Mouse (Mus musculus): ENCODE data around the gene Snrk. TPM values are rescaled to one million over a fixed set of nuclear protein-coding genes. Genes with fewer than 3 reads are reported as not detected.
A peak's percentile ranks its signal among the peaks of the same experiment; 100 is the strongest.

The Snrk gene
- polyA plus RNA-seq (2012; rRNA removed): 60.3 and 72.1 TPM in 2 replicates

DNA sequence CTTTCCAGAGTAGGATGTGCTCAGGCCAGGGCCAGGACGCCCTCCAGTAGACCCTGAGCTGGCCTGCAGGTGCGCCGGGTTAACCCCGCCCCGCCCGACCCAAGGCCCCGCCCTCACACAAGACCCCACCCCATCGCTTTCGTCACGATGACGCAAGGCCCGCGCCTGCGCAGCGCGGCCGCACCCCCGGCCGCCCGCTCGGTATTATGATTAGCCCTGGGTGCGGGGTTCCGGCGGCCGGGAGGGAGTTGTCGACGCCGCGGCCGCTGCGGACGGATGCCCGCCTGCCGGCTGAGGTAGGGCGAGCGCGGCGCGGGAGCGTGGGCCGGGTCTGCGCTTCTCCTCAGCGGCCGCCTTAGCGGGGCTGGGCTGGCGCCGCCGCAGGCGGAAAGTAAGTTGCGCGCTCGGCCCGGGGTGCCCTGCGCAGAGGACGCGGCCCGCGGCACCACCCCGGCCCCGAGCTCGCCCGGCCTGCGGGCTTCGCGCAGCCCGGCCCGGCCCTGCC is at the start of gene Snrk:
Snrk (plus strand) TSS at position 155 of the 505 bp plus-strand sequence.
- peak; percentile 91 for DNase-seq (ENCODE audit: low spot score)

DNA sequence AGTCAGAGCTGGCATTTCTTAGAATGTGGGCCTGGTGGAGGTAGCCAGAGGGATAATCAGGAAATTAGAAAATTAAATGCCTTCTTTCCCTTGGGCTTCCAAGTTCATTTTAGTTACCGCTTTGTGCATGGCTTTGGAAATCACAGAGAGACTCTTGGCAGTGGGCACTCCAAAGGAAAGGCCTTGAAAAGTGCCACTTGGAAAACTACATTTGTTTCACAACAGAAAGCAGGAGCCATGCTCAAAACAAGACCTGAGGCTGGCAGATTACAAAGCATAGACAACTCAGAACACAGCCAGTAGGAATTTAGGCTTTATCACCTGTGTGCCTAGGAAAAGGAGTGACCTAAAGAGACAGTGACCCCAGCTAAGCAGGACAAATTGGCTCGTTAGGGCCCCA is 49.4 kb upstream of the Snrk start:
- peak; percentile 9 for DNase-seq (ENCODE audit: low spot score)

GRCm38 (mm10) chr9:122069560-122070174 is 47.4 kb upstream of the Snrk start:
- peak; percentile 4 for DNase-seq (ENCODE audit: low spot score)

- no peak for DNase-seq (ENCODE audit: low spot score)
Measured at GRCm38 (mm10) chr9:122073980-122074379, 43.1 kb upstream of the Snrk start.

- DNase-seq (ENCODE audit: low spot score): no peak
Measured at GRCm38 (mm10) chr9:122074575-122074974, 42.5 kb upstream of the Snrk start.

GRCm38 (mm10) chr9:122078456-122078855 is 38.6 kb upstream of the Snrk start:
- DNase-seq (ENCODE audit: low spot score): no peak

DNA sequence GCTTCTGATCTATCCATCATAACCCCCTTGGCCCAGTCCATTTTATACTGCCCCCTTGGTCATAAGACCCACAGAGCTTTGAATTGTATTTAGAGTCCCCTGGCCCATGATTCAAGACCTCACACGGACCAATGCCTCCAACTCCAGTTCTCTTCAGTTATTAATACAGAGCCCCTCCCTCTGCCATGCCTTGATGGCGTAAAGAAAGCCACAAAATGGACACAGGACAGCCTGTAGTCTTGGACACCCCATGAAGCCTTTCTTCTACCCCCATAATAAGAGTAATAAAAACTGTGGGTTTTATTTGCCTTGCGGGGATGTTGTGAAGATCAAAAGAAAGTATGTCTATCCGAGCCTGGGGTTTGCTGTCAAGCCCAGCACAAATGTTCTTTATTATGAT is 33.4 kb upstream of the Snrk start:
- DNase-seq (ENCODE audit: low spot score): no peak

DNA sequence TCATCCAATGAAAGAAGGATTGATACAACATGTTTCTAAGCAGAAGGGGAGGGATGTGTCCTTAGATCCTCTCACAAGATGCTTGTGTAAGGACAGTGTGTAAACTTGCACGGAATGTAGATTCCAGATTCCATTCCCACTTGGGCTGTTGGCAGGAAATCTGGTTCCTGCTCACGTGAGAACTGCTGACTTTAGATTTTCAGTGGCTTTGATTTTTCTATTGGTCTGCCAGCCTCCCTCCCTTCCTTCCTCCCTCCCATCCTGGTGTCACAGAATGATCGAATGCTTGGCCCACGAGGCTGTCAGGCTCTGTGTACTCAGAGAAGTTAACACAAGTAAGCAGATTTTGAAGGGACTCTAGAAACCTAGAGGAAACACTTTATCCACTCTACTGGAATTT is 32.9 kb upstream of the Snrk start:
- no peak for DNase-seq (ENCODE audit: low spot score)

DNA sequence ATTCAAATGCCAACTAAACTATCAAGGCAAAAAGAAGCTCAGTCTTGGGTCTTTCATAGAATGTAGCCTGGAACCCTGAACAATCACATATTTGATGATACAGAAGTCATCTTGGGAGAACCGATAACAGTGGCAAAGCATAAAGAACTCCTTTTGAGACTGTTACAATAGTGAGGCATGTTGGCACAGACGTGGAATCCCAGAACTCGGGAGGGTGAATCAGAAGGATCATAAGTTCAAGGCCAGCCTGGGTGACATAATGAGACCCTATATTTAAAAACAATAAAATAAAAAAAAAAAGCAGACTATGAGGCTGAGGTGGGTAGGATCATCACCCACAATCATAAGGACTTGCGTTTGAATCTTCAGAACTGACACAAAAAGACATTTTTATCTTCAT is 32.4 kb upstream of the Snrk start:
- DNase-seq (ENCODE audit: low spot score): no peak

DNA sequence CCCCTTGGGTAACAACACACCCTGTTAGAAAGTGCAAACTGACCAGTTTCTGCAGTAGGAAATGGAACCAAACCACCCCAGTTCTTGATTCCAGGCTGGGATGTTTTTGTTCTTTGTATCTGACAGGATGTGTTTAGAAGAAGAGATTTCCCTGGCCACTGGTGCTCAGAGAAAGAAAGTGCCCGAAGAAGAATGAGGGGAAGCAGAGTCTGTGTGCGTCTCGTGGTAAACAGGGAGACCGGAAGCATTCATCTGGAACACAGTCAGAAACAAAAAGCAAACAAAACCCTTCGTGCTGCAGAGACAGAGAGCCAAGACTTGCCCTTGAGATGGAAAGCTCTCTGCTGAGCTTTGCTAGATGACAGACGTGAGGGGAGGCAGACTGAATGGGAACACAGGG is 32.0 kb upstream of the Snrk start:
- DNase-seq (ENCODE audit: low spot score): no peak

DNA sequence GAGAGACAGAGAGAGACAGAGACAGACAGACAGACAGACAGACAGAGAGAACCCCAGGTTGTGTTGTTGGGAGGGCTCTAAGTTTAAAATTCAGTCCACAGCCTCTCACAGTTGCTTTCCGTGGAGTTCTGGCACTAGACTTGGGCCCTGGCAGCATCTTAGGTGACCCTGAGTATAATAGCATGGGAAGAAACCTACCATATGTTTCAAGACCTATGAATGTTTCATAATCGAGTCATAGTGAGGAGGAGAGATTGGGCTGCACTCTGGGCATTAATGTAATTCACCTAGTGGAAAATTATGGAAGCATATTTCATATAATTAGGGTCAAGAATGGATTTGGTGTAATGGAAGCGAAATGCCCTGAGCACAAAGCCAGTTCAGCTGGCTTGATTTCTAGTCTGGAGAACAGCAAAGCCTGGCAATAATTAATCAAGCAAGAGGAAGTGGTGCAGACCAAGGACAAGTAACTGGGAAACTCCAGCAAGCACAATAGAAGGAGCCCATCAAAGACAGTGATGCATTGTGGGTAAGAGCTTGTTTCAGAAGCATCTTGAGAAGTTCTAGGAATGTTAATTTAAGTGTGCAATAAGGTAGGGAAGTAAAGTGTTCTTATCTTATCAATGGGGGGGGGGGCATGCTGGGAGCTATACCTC is 31.4 kb upstream of the Snrk start:
- no peak for DNase-seq (ENCODE audit: low spot score)

DNA sequence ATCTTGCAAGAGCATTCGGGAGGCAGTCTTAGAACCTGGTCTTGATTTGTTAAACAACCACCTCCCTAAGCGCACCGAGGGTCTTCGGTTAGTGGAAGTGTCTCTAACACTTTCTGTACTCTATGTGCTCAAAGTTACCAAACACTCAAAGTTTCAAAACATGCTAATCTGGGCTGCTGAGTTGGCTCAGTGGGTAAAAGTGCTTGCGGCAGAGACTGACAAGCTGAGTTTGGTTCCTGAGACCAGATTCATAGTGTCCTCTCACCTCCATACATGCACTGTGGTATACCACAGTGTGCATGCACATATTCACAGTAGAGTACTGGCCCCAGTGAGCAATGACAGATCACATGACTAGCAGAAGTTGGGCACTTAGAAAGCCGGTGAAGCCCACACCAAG is 30.0 kb upstream of the Snrk start:
- DNase-seq (ENCODE audit: low spot score): no peak

DNA sequence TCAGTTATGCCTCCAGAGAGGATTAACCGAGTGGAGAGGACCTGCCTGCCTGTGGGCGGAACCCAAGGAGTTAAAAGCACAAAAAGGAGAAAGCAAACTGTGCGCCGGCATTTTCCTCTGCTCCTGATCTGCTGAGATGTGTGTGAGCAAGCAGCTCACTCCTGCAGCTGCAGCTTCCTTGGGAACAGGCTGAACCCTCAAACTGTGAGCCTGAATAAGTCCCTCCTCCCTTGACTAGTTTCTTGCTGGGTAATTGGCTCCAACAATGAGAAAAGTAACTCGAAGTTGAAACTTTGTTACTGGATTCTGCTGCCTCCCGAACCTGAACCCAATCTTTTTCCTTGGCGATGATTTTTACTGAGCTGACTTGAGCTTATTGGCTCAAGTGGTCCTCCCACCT is 25.9 kb upstream of the Snrk start:
- no peak for DNase-seq (ENCODE audit: low spot score)

GRCm38 (mm10) chr9:122091782-122092228 is 25.3 kb upstream of the Snrk start:
- DNase-seq (ENCODE audit: low spot score): no peak

DNA sequence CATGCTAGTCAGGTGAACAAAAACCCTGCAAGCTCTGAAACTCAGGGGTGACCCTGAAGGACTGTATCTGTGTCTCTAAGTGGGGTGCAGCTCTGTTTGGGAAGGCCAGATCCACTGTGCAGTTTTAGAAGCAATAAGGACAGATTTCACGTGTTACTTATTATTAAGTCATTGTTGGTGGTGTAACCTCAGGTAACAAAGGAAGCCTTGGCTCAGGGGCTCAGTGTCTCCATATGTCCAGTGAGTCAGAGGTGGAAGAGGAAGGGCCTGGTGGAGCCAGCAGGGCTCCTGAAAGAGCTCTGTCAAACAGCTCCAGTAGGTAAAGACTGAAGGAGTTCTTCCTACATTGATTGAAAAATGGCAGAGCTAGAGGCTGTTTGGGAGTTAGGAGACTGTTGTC is 22.9 kb upstream of the Snrk start:
- DNase-seq (ENCODE audit: low spot score): no peak

DNA sequence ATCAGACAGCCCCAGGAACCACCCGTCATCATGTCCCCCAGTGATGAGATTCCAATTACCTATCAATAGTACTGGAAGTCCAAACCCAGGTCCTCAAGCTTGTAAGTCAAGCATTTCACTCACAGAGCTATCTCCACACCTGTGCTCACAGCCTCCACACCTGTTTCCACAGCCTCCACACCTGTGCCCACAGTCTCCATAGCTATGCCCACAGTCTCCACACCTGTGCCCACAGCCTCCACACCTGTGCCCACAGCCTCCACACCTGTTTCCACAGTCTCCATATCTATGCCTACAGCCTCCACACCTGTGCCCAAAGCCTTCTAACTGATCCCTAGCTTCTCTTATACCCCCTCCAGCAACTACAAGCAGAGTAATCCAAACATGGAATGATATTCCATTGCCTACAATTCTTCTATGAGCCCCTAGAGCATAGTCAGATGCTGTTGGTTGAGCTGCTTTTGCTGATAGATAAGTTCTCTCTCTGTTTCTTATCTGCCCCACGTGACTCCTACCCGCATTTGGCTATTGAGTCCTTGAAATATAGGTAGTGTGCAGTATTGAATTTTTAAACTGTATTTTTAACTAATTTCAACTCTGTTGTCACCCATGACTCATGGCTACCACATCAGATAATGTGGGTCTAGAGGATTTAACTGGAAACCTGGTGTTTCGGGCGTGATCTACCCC is 20.1 kb upstream of the Snrk start:
- DNase-seq (ENCODE audit: low spot score): no peak

DNA sequence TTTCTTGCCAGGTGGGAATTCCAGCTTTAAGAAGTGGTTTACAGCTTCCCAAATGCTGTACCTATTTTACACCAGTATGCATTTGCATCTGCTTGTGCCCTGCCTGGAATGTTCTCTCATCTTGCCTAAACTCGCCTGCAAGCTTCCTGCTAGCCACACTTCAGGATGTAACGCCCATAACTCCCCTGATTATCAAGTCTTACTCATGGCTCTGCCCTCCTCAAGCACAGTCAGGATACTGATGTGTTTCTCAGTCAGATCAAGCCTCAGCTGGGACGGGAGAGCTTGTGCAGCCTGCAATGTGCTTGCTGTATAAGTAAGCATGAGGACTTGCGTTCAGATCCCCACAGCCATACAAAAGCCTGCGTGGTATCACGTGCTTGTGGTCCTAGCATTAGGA is 19.5 kb upstream of the Snrk start:
- DNase-seq (ENCODE audit: low spot score): no peak

DNA sequence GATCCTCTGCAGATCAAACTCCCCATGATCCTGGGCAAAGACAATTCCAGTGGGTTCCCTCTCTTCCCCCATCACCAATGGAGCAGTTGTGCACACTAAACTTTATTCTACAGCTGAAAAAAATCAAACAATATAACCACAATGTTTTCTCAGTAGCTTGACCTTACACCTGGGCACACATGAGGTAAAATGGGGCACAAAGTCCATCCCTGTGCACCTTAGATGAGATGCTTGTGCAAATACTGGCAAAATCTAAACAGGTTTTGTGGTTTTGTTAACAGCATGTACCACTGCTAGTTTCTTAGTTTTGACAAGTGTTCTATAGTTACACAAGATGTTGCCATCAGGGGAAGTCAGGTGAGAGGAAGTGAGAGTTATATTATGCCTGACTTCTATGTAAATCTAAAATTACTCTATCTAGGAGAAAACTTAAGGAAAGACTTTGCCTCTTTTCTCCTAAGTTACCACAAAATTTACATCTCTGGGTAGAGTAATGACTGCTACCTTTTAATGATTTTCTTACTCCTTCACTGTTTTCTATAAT is 16.4 kb upstream of the Snrk start:
- DNase-seq (ENCODE audit: low spot score): no peak

GRCm38 (mm10) chr9:122101196-122101595 is 15.9 kb upstream of the Snrk start:
- no peak for DNase-seq (ENCODE audit: low spot score)

GRCm38 (mm10) chr9:122103550-122104284 is 13.3 kb upstream of the Snrk start:
- DNase-seq (ENCODE audit: low spot score): no peak

- no peak for DNase-seq (ENCODE audit: low spot score)
Measured at GRCm38 (mm10) chr9:122104285-122104829, 12.7 kb upstream of the Snrk start.
